Mouse (Mus musculus) liver, adult 2 months (tissue): ENCODE measurements around the gene Nap1l4. TPM values are rescaled to one million over a fixed set of nuclear protein-coding genes. Genes with fewer than 3 reads are reported as not detected.

ENCODE experiments used
- DNase-seq: peaks from one replicate; pipeline ENCODE4 v3.0.0-alpha.2; 2011; ENCODE audit warnings: low read depth, low spot score; ENCODE audit errors: extremely low read depth
- H3K27ac ChIP-seq: fragments of 200-500 bp; replicated peaks from 2 replicates; pipeline ENCODE4 v1.5.1; 2012; ENCODE audit warnings: low read depth, mild to moderate bottlenecking, control low read depth, inconsistent platforms, low read length; ENCODE audit not compliant: insufficient read depth
- H3K27me3 ChIP-seq: fragments of 200-500 bp; 2 replicates; pipeline ENCODE4 v1.6.1; 2012; ENCODE audit warnings: mild to moderate bottlenecking, moderate library complexity, low read length, inconsistent platforms; ENCODE audit not compliant: control insufficient read depth, insufficient read depth
- H3K36me3 ChIP-seq: fragments of 200-500 bp; 2 replicates; pipeline ENCODE4 v1.6.1; 2012; ENCODE audit warnings: low read length, inconsistent platforms; ENCODE audit not compliant: control insufficient read depth, insufficient read depth
- H3K4me1 ChIP-seq: fragments of 200-500 bp; 2 replicates; pipeline ENCODE4 v1.6.1; 2011; ENCODE audit warnings: low read length; ENCODE audit not compliant: control insufficient read depth, insufficient read depth
- H3K4me3 ChIP-seq: fragments of 200-500 bp; 2 replicates; pipeline ENCODE4 v1.5.1; 2011; ENCODE audit warnings: low read depth, mild to moderate bottlenecking, control low read depth, low read length, moderate library complexity; ENCODE audit not compliant: insufficient read depth
- H3K79me2 ChIP-seq: fragments of 200-500 bp; 2 replicates; pipeline ENCODE4 v1.6.1; 2012; ENCODE audit warnings: inconsistent platforms, mild to moderate bottlenecking, low read length, moderate library complexity; ENCODE audit not compliant: control insufficient read depth, insufficient read depth
- H3K9ac ChIP-seq: fragments of 200-500 bp; 2 replicates; pipeline ENCODE4 v1.6.1; 2012; ENCODE audit warnings: low read depth, mild to moderate bottlenecking, control low read depth, inconsistent platforms, low read length
- CTCF ChIP-seq: fragments of 200-500 bp; IDR thresholded peaks from 2 replicates; pipeline ENCODE4 v1.5.1; 2011; ENCODE audit warnings: low read depth, low read length, control low read depth
- POLR2A ChIP-seq: fragments of 200-500 bp; IDR thresholded peaks from 2 replicates; pipeline ENCODE4 v1.6.1; 2011; ENCODE audit warnings: low read length, control low read depth; ENCODE audit not compliant: insufficient read depth; ENCODE audit errors: extremely low read depth
- WGBS: fragments of 180-500 bp; shearing (Covaris S2); methylation state at CpG from one replicate; pipeline ENCODE4 v1.1.7; 2018; 5-methylcytosine and 5-hydroxymethylcytosine counted together
- polyA plus RNA-seq: library from polyadenylated mRNA; depleted of rRNA; stranded (reverse); fragments of >200 nt; gene quantifications from 2 replicates; pipeline ENCODE4 v1.2.3, GENCODE M21; 2012; rRNA removed
- total RNA-seq: library from RNA; depleted of rRNA; stranded (reverse); fragments of >200 nt; gene quantifications from 2 replicates; pipeline ENCODE4 v1.2.3, GENCODE M21; 2014; rRNA removed

Gene Nap1l4
- 40.7 and 42.0 TPM in 2 replicates for total RNA-seq
- 24.0 and 25.7 TPM in 2 replicates for polyA plus RNA-seq

- Histone ChIP-seq H3K4me1 (peaks cover 5% of the 10 kb centered on the region), H3K79me2 (peaks cover 14% of the 10 kb centered on the region; the same call in 1 of the 2 replicates), H3K27ac (peak within 1 kb of the TSS; percentile 96), H3K4me3 (peak within 1 kb of the TSS; percentile 87), H3K9ac (peak within 1 kb of the TSS; percentile 98), H3K36me3 (peaks cover 2% of the 10 kb centered on the region; the same call in 1 of the 2 replicates), H3K27me3 (no peaks in the 10 kb centered on the region)
- under 1% methylated on average over 43 of the region's 43 CpGs for WGBS
- TF ChIP-seq CTCF = no peak
- TF ChIP-seq POLR2A = 0 out of 2 replicates have a peak, but pooled peaks have one; percentile 56
- peak; percentile 97 for DNase-seq
Observed at GRCm38 (mm10) chr7:143548976-143549457, at the start of gene Nap1l4. Nap1l4 (minus strand) TSS chr7:143549106.

DNA sequence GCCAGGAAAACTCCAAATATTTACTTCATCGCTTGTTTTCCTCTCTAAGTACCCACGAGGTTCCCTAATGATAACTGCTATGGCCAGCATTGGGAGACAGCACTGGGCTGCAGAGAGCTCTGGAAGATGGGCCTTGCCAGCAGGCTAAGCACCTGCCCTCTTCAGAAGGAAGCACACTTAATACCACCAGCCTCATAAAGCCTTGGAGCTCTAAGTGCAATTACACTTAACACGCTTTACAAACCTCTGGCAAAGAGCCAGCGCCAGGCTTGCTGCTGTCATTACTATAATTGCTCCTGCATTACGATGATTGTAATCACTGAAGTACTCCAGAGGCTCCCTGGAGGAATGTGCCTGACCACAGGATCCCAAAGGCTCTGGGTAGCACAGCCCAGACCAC, 46.0 kb upstream of the Nap1l4 start:
- no peaks in the 10 kb centered on the region for H3K27me3 ChIP-seq
- TF ChIP-seq CTCF (no peak), POLR2A (no peak)
- peaks cover 11% of the 10 kb centered on the region for H3K4me1 ChIP-seq
- H3K4me3 ChIP-seq = no peak overlapping the region
- H3K79me2 ChIP-seq = peaks cover 24% of the 10 kb centered on the region; the same call in 1 of the 2 replicates
- DNase-seq = no peak
- H3K9ac ChIP-seq = no peak overlapping the region
- H3K36me3 ChIP-seq = peaks cover 2% of the 10 kb centered on the region; the same call in 1 of the 2 replicates
- H3K27ac ChIP-seq = no peak overlapping the region
- WGBS = 66% methylated on average over 5 of the region's 5 CpGs

DNA sequence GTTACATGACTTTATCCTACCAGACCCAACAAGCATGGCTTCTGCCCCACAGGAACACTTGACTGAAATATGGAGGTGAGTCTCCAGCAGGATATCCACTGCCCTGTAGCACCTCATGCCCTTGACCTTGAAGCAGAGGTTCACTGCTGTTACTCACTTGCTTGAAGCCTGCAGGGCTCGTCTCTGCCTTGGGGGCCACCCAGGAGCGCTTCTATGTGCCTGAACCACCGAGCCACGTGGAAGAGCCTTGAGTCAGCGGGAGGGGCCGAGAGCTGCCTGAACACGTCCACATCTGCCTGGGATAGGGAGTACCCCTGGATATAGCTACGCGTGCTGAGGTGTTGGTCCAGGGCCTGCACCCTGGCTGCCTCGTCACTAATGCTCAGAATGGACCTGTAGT, 43.3 kb upstream of the Nap1l4 start:
- Histone ChIP-seq H3K4me1 (0 out of 2 replicates have a peak, but pooled peaks cover 2% of the 10 kb centered on the region), H3K36me3 (peaks cover 6% of the 10 kb centered on the region; the same call in 1 of the 2 replicates)
- WGBS = 93% methylated on average over 10 of the region's 10 CpGs

GRCm38 (mm10) chr7:143588006-143588405, 39.1 kb upstream of the Nap1l4 start:
- WGBS = 39% methylated on average over 4 of the region's 4 CpGs
- Histone ChIP-seq H3K27ac (no peak overlapping the region), H3K79me2 (0 out of 2 replicates have a peak, but pooled peaks cover 5% of the 10 kb centered on the region), H3K9ac (no peak overlapping the region), H3K4me3 (no peak overlapping the region), H3K27me3 (no peaks in the 10 kb centered on the region), H3K4me1 (no peaks in the 10 kb centered on the region), H3K36me3 (peaks cover 19% of the 10 kb centered on the region)
- peak; percentile 51 for DNase-seq
- no peak for TF ChIP-seq CTCF
- TF ChIP-seq POLR2A = no peak

More for the DNA sequence above, 43.3 kb upstream of the Nap1l4 start:
- Histone ChIP-seq H3K4me3 (no peak overlapping the region), H3K9ac (no peak overlapping the region), H3K79me2 (peaks cover 11% of the 10 kb centered on the region; the same call in 1 of the 2 replicates), H3K27me3 (no peaks in the 10 kb centered on the region), H3K27ac (no peak overlapping the region)
- DNase-seq = no peak
- TF ChIP-seq CTCF (no peak), POLR2A (no peak)

DNA sequence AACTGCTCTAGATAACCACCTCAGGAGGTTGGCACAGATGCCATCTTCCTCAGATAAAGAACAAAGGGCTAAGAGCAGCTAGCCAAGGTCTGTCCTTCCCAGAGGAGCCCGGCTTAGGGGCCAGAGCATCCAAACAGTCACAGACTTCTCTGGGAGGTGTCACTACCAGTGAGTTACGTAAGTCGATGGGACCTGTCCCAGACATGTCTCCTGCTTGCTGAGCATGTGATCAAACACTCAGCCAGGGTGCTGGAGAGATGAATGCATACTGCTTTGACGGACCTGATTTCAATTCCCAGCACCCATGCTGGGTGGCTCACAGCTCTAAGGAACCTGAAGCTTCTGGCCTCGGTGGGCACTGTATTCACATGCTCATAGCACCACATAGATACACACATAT, 38.7 kb upstream of the Nap1l4 start:
- no peak overlapping the region for H3K27ac ChIP-seq
- no peaks in the 10 kb centered on the region for H3K27me3 ChIP-seq
- H3K4me1 ChIP-seq = no peaks in the 10 kb centered on the region
- no peak for TF ChIP-seq POLR2A
- no peak for TF ChIP-seq CTCF
- H3K4me3 ChIP-seq = no peak overlapping the region
- peaks cover 22% of the 10 kb centered on the region for H3K36me3 ChIP-seq
- 0 out of 2 replicates have a peak, but pooled peaks cover 2% of the 10 kb centered on the region for H3K79me2 ChIP-seq
- no peak overlapping the region for H3K9ac ChIP-seq
- 46% methylated on average over 5 of the region's 5 CpGs for WGBS
- peak; percentile 64 for DNase-seq

- peak; percentile 88 for TF ChIP-seq CTCF
- TF ChIP-seq POLR2A = no peak
- Histone ChIP-seq H3K9ac (no peak overlapping the region), H3K79me2 (no peaks in the 10 kb centered on the region), H3K27ac (no peak overlapping the region), H3K36me3 (peaks cover 38% of the 10 kb centered on the region), H3K27me3 (no peaks in the 10 kb centered on the region), H3K4me1 (no peaks in the 10 kb centered on the region), H3K4me3 (no peak overlapping the region)
- 52% methylated on average over 3 of the region's 3 CpGs for WGBS
- peak; percentile 32 for DNase-seq
Observed at GRCm38 (mm10) chr7:143583956-143584355, 35.0 kb upstream of the Nap1l4 start.
